Mouse (Mus musculus): ENCODE results near the gene Gadd45a. TPM values are rescaled to one million over a fixed set of nuclear protein-coding genes. Genes with fewer than 3 reads are reported as not detected.

Gadd45a gene
- polyA plus RNA-seq, 1 experiment, result 126 TPM

DNA sequence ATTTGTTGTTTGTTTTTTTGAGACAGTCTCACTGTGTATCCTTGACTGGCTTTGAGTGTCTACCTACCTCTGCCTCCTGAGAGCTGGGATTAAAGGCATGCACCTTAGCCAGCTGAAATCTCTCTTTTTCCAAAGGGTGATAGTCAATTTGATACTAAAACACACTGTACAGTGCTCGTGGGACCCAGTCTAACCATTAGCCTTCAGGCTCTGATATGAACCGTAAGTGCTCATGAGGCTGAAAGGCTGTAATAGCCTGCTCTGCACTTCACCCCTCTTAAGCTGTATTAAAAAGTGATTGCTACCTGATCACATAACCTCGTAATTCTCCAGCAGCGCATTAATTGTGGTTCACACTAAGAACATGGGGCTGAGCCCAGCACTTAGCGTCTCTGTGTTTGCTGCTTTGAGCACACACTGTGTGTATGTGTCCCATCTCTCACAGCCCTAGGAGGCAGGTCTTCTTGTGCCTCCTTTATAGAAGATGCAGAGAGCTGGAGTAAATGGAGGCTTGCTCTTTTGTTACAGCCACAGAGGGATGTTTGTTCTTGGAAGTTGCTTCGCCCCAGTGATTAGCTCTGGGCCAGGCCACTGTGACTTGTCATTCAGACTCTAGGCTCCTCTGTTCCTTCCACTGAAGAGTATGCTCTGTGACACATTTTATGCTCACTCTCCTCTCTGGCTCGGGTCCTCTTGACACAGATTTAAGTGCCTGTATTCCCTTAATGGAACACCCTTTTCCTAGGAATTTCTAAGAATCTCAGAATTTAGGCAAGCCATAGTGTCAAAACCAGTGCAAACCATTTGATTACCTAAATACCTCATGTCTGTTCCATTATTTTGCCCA lies 26.7 kb downstream of the Gadd45a start:
- TF ChIP-seq GATA1 (IDR thresholded peaks at IDR 0.05; ENCODE audit: low read length), result no peak

DNA sequence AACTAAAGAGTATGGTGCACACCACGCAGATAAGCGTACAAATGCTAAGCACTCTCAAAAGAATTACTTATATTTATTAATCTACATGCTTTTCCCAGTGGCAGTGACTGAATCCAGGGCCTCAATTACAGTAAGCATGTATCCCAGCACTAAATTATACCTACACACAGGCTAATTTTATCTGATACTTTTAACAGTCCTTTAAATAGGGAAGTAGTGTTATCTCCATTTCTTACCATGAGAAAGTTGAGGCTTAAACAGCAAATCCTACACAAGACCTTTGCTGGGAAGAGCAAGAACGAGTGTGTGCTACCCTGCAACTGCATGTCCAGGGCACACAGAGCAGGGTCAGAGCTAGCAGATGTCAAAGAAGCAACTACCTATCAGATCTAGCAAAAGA lies 27.4 kb downstream of the Gadd45a start:
- no peak for TF ChIP-seq GATA1 (IDR thresholded peaks at IDR 0.05; ENCODE audit: low read length)

DNA sequence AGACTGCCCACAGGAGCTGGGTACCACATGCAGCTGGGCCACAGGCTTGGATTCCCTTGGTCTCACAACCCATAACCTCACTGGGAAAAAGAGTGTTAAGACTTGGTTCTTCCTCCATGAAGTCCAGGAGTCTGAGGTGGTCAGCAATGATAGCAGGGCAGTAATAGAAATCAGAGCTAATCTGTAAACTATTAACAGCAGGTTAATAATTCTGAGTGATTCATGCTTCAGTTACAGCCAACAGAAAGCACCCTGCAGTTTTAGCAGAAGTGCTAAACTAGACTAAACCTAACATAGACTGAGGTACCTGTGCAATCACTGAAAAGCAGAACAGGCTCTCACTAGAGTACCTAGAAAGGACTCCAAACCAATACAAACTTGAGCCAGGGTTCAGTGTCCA lies 37.5 kb downstream of the Gadd45a start:
- TF ChIP-seq GATA1 (IDR thresholded peaks at IDR 0.05; ENCODE audit: low read length), result no peak

DNA sequence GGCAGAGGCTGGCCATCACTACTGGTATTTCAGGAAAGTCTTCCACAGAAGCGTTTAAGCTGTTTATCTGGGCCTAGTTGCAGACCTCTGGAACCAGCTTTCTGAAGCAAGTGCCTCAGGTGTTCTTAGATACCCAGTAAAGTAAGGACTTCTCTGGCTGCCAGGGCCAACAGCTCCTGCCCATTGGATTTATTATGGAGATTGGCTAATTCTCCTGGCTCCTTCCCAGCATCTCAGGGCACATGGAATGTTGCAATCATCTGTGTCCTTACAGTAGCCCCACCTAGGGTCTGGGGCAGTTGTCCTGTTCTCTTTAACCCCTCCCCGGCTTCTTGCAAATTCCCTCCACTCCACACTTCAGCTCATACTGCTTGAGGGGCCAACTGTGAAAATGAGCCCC lies 38.6 kb downstream of the Gadd45a start:
- no peak for TF ChIP-seq GATA1 (IDR thresholded peaks at IDR 0.05; ENCODE audit: low read length)

DNA sequence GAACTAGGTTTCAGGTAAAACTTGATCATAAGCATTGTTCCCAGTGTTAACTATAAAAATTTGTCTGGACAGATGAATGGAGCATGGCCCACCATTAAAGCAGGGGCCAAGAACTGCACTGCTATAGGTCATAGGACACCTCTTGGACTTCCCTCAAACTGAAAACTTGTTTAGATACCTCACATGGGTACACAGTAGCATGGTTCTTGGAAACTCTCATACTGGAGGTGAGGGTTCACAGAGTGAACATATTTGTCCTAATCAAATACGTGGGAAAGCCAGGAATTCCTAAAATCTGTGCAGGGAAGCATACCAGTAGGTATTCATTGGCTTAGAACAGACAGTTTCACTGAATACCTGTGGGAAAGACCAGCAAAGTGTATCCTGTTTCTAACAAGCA lies 41.0 kb downstream of the Gadd45a start:
- TF ChIP-seq GATA1 (IDR thresholded peaks at IDR 0.05; ENCODE audit: low read length), result no peak

DNA sequence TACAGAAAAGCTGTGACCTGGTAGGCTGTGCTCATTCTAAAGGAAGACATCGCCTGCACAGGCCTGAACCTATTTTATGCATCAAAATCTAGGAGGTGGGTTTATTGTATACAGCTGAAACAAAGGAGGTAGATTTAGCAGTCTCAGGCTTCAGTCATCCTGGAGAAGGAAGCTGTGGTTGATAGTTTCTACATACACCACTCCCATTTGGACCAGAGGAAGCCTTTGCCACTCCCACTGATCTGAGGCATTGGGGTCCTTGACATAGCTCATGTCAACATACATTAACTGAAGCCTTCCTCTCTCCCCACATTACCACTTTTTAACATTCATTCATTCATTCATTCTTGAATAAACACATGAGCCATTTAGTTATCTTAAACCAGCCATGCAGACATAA lies 41.4 kb downstream of the Gadd45a start:
- TF ChIP-seq GATA1 (IDR thresholded peaks at IDR 0.05; ENCODE audit: low read length), result no peak

DNA sequence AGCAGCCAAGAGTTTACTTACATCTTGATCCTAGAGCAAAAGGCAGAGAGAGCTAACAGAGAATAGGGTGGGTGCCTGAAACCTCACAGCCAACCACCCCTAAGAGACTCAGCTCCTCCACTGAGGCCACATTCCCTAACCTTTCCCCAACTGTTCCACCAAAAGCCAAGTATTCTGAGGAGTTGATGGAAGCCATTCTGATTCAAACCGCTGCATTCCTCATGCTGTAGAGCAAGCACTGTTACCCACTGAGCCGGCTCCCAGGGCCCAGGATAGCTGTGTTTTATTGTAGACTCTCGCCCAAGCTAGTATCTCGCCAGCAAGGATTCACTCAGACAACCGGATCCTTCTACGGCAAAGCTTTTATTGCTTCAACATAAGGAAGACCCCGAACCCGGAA lies 42.3 kb downstream of the Gadd45a start:
- no peak for TF ChIP-seq GATA1 (IDR thresholded peaks at IDR 0.05; ENCODE audit: low read length)

DNA sequence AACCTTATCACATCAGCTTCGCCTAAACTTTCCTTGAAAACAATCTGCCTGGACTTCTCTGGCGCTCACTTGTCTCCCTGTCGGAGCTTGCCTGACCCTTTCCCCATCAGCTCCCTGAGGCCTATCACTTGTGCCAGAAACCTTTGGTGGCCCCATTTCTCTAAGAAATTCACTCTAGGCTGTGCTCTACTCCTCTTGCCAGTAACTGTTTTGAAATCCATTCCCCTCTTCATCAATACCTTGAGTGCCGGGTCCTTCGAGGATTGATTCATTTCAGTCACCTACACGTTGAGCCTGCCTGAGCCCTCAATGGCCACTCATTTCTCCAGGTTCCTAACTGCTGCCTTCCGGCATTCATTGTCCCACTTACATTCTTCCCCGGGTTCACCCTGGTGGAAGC lies 44.5 kb downstream of the Gadd45a start:
- TF ChIP-seq GATA1 (IDR thresholded peaks at IDR 0.05; ENCODE audit: low read length), result no peak

DNA sequence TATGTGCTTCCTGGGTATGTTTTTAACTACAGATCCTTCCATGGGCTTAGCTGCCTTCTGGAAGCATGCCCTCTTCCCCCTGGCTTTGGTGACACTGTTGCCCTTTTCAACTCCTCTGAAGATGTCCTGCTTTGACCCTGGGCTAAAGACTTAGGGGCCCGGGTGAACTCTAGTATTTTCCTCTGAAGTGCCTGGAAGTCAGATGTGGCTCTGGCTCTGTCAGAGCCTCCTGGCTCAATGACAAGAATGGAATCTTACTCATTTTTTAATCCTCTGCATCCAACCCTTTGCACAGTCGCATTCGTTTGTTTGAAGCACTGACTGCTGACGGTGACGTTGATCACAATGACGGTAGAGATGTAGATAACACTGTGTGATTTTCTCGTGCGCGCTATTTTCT lies 45.0 kb downstream of the Gadd45a start:
- no peak for TF ChIP-seq GATA1 (IDR thresholded peaks at IDR 0.05; ENCODE audit: low read length)

DNA sequence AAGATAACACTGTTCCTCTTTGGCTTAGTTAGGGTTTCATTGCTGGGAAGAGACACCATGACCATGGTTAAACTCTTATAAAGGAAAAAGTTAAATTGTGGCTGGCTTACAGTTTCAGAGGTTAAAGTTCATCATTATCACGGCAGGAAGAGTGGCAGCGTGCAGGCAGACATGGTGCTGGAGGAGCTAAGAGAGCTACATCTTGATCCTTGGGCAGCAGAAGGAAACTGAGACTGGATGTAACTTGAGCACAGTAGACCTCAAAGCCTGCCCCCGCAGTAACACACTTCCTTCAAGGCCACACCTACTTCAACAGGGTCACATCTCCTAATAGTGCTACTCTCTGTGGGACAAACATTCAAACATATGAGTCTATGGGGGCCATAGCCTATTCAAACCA lies 47.7 kb downstream of the Gadd45a start:
- TF ChIP-seq GATA1 (IDR thresholded peaks at IDR 0.05; ENCODE audit: low read length), result no peak

DNA sequence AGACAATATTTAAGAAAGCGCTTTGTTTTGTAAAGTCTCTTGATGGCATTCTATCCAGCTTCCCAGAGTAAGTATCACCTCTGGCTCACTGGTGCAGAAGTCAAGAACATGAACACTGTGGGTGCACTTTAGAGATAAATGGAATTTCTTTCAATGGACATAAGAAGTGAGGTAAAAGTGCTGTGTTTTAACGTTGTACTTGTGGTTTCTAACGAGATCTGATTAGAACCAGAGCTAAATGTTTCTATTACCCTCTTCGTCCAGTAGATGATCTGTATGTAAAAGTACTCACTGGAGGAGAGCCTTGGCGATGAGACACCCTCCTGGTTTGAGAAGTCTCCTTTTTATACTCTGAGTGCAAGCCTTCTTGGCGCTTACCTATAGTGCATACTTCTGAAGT lies 48.2 kb downstream of the Gadd45a start:
- TF ChIP-seq GATA1 (IDR thresholded peaks at IDR 0.05; ENCODE audit: low read length), result peak; percentile 60

DNA sequence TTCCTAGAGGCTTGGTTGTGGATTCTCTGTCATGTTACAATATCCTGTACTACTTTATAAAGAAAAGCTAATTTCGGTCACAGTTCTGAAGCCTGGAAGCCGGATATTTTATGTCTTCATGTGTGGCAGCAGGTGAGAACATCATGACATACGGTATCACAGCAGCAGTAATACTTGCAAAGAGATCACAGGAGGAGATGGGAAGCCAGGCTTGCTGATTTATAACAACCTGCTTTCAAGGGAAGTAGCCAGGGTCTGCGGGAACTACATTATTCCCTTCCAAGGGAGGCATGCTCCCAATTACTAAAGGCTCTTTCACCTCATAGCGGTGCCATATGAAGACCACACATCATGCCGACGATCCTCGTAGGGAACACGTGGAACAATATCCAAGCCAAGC lies 48.9 kb downstream of the Gadd45a start:
- TF ChIP-seq GATA1 (IDR thresholded peaks at IDR 0.05; ENCODE audit: low read length), result no peak

DNA sequence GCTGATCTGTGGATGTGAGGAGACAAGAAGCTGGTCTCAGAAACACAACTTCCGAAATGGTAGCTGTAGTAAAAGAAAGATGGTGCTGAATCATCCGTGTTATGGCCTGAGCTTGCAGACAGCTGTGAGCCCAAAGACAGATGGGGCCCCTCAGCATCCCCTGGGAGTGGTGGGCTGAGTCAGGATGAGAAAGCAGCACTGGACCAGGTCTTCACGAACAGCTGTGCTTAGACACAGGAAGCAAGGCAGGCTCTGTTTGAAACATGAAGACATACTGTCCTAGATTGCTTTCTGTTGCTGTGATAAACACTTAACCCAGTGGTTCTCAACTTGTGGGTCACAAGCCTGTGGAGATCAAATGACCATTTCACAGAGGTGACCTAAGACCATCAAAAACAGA lies 49.6 kb downstream of the Gadd45a start:
- no peak for TF ChIP-seq GATA1 (IDR thresholded peaks at IDR 0.05; ENCODE audit: low read length)

DNA sequence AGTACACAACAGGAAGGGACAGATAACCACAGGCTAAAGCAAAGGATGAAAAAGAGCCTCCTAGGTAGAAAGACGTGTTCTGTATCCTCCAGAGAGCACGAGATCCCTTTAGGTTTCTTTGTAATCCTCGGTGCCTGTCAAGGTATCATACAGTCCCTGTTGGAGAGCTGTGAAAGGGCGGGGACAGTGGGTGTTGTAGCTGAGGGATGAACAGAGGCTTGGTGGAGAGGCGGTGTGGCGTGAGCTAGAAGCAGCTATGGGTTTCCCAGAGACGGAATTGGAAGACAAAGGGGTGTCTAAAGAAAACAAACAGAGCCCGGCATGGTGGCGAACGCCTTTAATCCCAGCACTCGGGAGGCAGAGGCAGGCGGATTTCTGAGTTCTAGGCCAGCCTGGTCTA lies 51.2 kb downstream of the Gadd45a start:
- TF ChIP-seq GATA1 (IDR thresholded peaks at IDR 0.05; ENCODE audit: low read length), result no peak

DNA sequence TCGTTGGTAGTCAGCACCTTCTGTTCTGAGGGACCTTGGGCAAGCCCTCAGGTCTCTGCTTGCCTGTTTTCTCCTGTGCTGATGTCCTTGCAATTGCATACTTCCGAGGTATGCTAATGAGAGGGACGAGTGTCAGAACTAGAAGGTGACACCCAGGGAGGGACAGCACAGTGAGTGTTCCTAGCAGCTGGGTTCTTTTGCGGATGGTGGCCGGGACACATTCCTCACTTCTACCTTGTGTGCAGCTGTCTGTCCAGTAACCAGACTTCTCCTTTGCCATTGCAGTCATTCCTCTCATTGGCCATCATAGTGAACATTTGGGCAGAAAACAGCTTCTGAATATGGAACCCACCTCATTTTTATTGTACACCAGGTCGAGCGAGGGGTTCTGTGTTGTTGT lies 51.8 kb downstream of the Gadd45a start:
- no peak for TF ChIP-seq GATA1 (IDR thresholded peaks at IDR 0.05; ENCODE audit: low read length)

Other genes starting within 250 kb of the Gadd45a start
- not detected in 2 replicates for gene Vmn1r39, start 226.8 kb downstream of the Gadd45a start, polyA plus RNA-seq (2012)
- not detected in 2 replicates for gene Gng12, start 141.1 kb downstream of the Gadd45a start, polyA plus RNA-seq (2012)
- 2,387 and 3,069 TPM in 2 replicates for gene Serbp1, start 200.7 kb upstream of the Gadd45a start, polyA plus RNA-seq (2012)